Mouse (Mus musculus) regulatory T cell (primary cell): ENCODE measurements around the gene Rnf187.

Experiments used
- in situ Hi-C: fragments of 300-600 bp; cut with MboI, MseI; formaldehyde crosslinking; loops from one replicate; pipeline ENCODE4 v1.15.1; 2025; ENCODE audit warnings: high pct_unique_total_duplicates

Gene Rnf187

GRCm38 (mm10) chr11:58938322-58939087 lies at the start of gene Rnf187:
Gene Rnf187 (minus strand): TSS chr11:58938916.
- in situ Hi-C loops, result no loop called here

- in situ Hi-C loops, result no loop called here
These were observed 46.7 kb upstream of the Rnf187 start for GRCm38 (mm10) chr11:58985299-58985917.

- in situ Hi-C loops, result no loop called here
These were observed 45.9 kb upstream of the Rnf187 start for GRCm38 (mm10) chr11:58984657-58985056.

- in situ Hi-C loops, result no loop called here
These were observed 45.1 kb upstream of the Rnf187 start for GRCm38 (mm10) chr11:58983691-58984341.

DNA sequence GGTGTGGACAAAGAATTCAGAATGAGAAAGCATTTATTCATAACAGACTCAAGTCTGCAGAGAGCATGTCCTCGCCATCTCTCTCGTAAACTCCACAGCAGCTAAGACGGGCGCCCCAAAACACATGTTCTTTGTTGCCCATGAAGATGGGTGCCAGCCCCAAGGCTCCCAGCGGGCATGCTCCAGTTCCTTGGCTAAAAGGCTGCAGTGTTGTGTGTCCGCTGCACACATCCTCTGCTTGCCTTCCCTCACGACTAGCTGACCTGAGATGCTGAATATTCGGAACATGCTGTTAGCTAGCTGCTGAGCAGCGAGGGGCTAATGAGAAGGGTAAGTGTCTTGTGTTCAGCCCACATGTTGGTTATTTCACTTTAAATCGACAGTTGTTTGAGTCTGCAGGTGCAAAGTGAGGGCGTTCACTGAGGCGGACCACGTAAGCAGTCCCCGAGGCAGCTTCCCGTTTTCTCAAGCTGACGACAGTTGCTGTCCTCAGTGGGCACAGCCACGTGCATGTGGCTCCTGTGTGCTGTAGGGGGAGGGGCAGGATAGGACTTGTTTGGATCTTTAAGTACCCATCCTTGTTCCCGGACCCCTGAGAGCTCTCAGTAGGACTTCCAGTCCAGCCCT lies 43.9 kb upstream of the Rnf187 start:
- in situ Hi-C loops, result no loop called here

GRCm38 (mm10) chr11:58981541-58982447 lies 43.1 kb upstream of the Rnf187 start:
- in situ Hi-C loops, result no loop called here

DNA sequence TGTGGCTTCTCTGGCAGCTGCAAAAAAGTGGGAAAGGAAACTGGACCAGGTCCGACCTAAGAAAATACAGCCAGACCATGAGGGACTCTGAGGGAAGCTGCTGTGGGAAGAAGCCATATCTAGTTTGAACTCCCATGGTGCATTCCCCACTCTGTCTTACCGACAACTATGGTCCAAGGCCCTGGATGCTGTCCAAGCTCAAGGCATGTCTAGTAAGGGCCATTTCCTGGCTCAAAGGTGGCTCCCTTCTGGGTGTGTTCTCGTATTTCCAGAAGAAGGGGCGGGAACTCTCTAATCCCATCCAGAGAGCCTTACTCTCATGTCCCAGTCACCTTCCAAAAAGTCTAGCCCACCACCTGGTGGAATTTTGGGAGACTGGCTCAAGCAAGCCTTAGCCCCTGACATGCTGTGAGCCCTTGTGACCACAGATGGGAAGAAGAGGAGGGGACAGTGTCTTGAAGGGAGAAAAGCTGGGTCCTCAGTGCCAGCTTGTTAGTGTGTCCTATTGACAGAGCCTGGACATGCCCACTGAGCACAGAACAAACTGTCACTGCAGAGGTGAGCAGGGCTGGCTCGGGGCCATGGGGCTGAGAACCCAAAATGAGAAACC lies 41.8 kb upstream of the Rnf187 start:
- in situ Hi-C loops, result no loop called here

DNA sequence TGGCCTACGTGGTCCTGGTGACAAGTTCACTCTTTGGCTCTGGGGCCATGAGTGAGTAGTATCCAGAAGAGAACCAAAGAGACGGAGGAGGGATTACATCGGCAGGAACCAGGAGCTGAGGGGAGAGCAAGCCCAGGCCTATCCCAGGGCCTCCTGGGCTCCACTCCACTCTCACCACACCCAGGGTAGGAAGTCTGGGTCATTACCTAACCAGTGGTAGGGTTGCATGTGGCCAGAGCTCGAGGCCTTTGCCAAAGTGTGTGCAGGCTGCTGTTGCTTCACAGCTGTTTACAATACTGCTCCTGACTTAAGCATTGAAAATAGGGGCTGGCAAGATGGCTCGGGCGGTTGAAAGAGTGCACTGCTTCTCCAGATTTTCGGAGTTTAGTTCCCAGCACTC lies 40.9 kb upstream of the Rnf187 start:
- in situ Hi-C loops, result no loop called here

- in situ Hi-C loops, result no loop called here
These were observed 40.5 kb upstream of the Rnf187 start for GRCm38 (mm10) chr11:58979183-58979582.

DNA sequence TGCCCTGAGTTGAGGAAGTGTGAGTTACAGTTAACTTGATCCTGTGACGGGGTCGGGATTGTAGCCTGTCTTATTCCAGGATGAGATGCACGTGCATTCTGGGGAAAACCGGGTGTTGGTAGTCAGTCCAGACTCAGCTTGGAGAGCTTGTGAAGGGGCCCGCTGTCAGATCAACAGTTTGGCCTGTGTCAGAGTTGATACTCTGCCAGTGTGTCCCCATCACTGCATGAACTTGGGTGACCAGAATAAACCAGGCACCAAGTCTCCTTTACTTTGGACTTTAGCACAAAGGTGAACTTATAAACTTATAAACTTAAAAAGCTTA lies 40.0 kb upstream of the Rnf187 start:
- in situ Hi-C loops, result no loop called here

- in situ Hi-C loops, result no loop called here
These were observed 39.5 kb upstream of the Rnf187 start, which contains the start of gene Trim11 for GRCm38 (mm10) chr11:58978027-58978705. Gene Trim11 (plus strand): TSS chr11:58978093.

DNA sequence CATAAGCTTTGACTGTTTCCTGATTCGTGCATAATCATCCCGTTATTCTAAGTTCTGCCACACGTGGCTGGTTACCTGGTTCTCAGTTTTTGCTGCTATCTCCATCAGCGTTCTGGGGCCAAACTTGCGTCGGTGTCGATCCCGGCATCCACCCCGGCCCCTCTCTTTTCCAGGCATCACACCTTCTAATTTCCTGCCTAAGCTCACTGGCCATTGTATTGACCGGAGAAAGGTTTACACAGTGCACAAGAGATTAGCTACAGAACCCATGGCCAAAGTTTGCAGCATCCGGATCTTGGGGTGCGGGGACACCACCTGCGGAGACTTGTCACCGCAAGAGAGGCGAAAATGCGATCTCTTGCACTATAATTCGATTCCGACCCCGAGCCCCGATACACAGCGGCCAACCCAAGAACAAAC lies 38.9 kb upstream of the Rnf187 start:
- in situ Hi-C loops, result no loop called here

DNA sequence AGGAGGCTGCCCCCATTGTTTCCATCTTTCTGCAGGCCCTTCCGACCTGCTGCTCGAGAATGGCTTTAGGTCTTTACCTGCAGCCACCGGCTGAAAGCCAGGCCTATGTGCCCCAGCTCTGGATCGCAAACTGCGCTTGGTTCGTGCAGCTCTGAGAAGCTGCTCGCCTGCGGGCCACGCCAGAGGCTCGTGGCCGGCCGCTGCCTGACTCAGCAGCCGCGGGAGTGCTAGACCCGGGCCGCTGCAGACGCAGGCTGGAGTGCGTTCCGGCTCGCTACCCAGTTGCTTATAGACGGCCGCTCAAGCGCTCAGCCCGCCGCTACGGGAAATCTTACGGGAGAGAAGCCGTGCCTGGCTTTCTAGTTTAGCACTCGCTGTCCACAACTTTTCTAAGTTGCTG lies 38.4 kb upstream of the Rnf187 start:
- in situ Hi-C loops, result no loop called here

GRCm38 (mm10) chr11:58974414-58974813 lies 35.7 kb upstream of the Rnf187 start:
- in situ Hi-C loops, result no loop called here

DNA sequence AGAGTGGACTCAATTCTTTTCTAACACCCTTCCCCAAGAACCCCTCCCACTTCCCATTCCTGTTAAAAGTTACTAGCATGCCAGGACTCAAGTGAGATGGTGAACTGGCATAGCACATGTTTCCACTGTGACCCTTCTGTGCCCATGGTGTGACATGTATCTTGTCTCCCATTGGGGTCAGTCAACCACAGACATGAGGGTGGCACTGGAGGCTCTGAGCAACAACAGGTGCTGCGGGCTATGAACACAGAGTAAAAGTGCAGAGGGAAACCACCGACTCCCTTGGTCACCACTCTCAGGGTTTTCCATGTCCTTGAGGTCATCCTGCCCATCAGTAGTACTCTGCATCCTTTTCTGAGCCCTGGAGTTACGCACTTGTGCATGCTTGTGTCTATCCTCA lies 33.1 kb upstream of the Rnf187 start:
- in situ Hi-C loops, result no loop called here

DNA sequence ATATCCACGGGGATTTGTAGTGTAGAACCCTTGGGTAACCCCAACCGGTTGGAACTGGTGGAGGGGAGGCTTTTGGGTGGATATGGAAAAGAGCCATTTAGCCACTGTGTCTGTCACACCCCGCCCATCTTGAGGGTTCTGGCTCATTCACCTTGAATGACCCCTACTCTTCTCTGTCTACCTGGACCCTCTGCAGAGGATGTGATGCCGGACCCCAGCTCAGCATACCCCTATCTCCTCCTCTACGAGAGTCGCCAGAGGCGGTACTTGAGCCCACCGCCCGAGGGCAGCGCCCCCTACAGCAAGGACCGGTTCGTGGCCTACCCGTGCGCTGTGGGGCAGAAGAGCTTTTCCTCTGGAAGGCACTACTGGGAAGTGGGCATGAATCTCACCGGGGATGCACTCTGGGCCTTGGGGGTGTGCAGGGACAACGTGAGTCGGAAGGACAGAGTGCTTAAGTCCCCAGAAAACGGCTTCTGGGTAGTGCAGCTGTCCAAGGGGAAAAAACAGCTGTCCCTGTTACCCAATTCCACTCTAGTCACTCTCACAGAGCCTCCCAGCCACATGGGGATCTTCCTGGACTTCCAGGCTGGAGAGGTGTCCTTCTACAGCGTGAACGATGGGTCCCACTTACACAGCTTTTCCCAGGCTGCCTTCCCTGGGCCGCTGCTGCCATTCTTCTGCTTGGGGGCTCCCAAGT lies 32.3 kb upstream of the Rnf187 start:
- in situ Hi-C loops, result no loop called here

- in situ Hi-C loops, result no loop called here
These were observed 30.9 kb upstream of the Rnf187 start for GRCm38 (mm10) chr11:58969659-58970058.

GRCm38 (mm10) chr11:58969027-58969426 lies 30.3 kb upstream of the Rnf187 start:
- in situ Hi-C loops, result no loop called here

GRCm38 (mm10) chr11:58968551-58968950 lies 29.8 kb upstream of the Rnf187 start:
- in situ Hi-C loops, result no loop called here

DNA sequence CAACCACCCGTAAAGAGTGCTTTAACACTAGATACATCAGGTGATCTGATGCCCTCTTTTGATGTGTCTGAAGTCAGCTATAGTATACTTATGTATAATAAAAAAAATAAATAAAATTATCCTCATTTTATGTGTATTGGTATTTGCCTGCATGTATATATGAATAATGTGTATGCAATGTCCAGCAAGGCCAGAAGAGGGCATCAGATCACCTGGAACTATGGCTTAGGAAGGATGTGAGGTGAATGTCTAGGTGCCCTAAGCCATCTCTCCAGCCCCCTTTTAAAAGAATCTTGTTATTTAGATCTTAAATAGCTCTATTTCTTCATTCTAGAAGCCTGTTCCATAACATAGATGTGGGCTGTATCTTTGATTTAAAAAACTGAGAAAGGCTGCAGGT lies 28.6 kb upstream of the Rnf187 start:
- in situ Hi-C loops, result no loop called here
